Mouse (Mus musculus) frontal cortex, postnatal 25 days (tissue): ENCODE measurements around the gene Tnfrsf8.
"Not testable (repeated sequence)": the region's sequence is repeated elsewhere in the genome, so short reads cannot be mapped to it uniquely, and the experiment has no call there.

ENCODE experiments used
- DNase-seq, 2 experiments: peaks; one replicate each; pipeline ENCODE4 v3.0.0; 2022; ENCODE audit warnings: low spot score in 2 of 2

Gene Tnfrsf8

DNA sequence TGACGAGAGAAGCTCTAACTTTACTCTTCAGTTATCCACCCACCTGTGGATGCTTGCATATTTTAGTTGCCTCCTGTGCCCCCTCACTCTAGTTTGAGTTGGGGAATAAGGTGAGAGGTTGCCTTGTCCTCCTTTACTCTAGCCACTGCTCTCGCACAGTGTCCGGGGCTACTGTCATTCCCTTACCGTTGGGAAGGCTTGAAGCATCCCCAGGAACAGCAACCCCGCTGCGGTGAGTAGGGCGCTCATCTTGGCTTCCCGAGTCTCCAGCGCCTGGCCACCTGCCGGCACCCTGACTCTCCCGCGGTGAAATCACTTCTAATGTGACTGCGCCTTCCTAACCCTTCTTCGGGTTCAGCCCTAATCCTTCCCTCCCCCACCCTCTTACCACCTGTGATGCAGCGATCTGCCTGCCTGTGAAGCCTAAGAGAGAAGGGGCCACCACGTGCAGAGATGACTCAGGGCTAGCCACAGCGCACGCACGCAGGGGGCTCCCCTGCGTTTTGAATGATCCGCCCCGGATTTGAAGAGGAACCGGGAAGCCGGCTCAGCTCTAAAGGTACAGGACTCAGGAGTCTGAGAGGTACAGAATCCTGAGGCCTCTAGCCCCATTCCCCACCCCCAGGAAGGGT, at the start of gene Tnfrsf8:
Gene Tnfrsf8 (minus strand): TSS at position 329 of the 632 bp plus-strand sequence.
- no peak for DNase-seq

DNA sequence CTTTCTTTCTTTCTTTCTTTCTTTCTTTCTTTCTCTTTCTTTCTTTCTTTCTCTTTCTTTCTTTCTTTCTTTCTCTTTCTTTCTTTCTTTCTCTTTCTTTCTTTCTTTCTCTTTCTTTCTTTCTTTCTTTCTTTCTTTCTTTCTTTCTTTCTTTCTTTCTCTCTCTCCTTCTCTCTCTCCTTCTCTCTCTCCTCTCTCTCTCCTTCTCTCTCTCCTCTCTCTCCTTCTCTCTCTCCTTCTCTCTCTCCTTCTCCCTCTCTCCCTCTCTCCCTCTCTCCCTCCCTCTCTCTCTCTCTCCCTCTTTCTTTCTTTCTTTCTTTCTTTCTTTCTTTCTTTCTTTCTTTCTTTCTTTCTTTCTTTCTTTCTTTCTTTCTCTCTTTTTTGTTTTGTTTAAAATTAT, 46.7 kb upstream of the Tnfrsf8 start:
- not testable (repeated sequence) for DNase-seq

DNA sequence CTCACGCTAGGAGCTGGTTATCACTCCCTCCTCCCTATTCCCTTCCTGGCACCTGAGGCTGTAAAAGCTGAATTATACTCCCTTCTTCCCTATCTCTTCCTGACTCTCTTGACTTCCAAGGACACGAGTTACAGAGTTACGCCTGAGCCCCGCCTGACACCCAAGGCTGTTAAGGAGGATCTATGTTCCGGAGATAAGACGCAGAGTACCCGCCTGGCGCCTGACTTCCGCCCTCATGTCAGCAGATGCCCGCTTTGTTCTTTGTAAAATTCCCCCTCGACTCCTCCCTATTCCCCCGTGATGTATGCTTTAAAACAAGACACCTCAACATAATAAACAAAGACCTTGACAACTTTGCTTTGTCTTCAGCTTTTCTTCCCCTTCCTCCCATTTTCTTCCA, 46.1 kb upstream of the Tnfrsf8 start:
- DNase-seq, result no peak

DNA sequence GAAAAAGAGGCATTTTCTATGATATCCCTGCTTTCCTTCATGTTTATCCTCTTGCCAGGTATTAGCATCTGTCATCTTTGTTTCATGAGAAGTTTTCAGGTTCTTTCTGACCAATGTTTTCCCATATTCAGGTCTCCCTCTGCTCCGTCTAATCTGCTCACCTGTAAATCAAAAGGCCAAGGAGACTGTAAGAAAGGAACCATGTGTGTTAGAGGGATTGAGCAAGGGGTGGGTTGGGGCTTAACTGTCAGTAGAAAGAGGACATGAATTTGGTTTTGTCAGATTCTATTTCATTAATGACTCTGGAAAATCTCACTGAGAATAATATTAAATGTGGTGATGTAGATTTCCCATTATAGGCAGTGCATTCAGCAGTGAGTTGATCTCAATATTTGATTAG, 45.6 kb upstream of the Tnfrsf8 start:
- no peak for DNase-seq

DNA sequence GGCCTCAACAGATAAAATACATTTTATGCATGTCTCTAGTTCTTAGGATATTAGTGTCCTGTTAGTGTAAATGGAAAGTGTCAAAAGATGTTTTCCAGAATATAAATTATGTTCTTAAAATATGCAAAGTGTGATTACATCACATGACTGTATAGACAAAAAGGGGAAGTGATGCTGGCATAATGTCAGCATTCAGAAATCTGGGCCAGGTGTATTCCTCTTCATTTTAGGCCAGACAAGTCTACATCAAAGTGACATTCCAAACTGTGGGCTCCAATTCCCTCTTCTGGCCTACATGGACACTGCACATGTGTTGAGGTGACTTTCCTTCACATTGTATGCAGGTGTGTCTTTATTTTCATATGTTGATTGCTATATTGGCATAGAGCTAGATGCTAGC, 41.3 kb upstream of the Tnfrsf8 start:
- DNase-seq, result no peak

DNA sequence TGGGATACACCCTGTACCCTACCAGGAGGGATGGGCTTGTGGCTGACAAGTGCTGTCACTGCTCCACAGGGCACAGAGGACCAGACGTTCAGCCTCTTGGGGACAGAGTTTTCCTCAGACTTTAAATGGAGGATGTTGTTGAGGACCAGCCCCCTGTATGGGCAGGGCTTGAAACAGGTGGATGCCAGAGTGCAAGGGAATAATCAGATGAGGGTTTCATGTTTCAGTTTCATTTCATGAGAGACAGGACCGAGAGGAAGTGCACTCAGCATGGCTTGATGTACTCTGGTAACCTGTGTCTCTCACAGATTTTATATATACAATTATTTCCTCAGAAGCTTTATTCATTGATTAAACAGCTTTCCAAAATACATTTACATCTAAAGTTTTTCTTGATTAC, 38.9 kb upstream of the Tnfrsf8 start:
- no peak for DNase-seq

DNA sequence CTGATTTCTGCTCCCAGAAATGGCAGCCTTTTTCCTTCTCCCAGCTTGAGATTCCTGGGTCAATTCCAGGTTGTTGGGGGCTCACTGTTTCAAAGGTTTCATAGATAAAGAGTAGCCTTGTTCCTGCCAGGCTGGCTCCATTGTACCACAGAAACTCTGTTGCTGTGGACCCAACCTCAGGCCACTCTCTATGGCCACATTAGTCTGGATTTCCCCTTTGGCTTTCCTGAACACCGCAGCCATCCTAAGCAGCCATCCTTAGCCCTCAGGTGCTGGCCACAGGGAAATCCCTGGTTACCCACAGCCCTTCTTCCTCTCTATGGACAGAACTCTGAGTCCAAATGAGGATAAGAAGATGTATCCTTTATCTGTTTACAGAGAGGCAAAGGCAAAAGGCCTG, 30.0 kb upstream of the Tnfrsf8 start:
- no peak for DNase-seq

DNA sequence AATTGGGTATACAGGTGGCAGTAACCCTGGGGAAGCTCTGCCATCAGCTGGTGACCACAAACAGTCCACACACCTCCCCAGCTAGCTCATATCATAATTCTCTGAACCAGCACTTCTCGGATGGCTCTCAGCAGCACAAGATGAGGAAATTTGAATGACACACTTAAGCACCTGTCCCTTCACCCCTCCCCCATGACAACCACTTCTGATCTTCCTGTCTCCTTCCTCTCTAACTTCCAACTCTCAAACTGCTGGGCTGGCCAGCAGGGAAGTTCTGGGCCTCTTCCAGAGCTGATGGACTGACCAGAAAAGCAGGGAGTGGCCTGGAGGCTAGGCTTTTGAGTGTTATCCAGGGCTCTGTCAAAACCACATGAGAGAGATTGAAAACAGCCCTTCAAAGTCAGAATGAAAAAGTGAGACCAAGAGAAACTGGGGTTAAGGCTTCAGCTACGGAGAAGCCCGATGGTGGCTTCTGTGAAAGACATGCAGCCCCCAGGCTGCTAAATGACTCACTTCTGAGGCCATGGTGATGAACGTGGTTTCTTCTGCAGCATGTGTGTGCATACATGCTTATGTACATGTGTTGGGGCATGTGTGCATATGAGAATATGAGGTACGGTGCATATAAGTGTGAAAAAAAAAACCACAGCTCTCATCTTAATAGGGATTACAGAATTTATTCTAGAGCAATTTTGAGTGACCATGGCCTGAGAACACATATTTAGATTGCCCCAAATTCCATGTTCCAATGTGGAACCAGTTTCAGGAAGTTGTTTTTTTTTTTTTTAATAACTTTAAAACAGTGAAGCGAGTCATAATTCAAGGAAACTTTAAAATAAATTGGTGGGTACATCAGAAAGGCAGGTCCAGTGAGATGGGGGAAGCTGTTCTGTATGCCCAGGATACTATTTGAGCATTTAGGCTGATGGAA, 27.2 kb upstream of the Tnfrsf8 start:
- no peak for DNase-seq

DNA sequence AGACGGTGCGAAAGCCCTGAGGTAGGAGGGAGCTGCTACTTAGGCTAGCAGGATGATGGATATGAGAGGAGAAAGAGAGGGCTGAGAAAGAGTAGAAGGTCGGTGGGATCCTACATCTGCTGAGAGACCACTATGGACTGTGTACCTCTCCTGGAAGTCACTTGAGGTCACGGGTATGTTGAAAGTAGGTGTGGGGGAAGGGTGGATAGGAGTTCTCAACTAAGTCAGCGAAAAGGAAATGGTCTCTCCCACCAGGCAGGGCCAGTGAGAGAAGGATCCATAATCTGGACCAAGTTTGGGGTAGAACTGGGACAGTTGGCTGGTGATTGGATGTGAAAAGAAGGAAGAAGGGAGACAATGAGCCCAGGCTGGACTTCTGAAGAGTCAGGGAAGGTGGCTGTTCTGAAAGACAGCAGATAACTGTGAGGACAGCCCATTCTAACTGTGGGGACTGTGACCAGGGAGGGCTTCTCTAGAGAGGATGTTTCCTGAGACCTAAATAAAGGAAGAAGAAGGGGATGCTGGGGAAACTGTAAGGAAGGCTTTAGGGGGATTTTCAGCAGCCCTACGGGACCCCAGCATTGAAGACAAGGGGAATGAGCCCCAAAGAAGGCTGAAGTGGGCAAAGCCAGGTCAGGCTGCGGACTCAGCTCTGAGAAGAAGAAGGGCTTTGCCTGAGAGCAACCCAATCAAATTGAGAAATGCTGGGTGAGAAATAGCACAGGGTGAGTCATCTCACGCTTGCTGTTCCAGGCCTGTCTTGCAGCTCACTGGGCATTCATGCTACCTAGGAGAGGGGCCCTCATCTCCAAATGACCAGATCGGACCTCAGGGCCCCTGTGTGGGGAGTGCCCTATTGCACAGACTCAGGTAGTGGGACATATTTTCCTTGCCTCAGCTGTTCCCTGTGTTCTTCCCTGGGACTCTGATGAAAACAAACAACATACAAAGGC, 23.2 kb upstream of the Tnfrsf8 start:
- no peak for DNase-seq

DNA sequence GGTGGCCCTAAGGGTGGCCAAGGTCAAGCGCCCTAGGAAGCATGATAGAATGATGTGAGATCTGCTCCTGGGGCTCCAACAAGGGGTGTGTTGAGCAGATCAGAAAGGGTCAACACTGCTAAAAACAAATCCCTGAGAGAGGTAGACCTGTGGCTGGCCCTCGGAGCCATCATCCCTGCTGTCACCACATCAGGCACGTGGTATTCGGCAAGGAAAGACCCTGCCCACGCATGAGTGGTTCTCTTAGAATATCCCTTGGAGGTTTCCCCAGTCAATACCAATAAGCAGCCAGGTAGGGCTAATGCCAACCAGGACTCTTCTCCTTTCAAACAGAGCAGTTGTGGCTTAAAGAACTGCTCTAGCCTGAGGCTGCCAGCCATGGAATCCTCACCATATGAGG, 21.6 kb upstream of the Tnfrsf8 start:
- DNase-seq, result no peak

DNA sequence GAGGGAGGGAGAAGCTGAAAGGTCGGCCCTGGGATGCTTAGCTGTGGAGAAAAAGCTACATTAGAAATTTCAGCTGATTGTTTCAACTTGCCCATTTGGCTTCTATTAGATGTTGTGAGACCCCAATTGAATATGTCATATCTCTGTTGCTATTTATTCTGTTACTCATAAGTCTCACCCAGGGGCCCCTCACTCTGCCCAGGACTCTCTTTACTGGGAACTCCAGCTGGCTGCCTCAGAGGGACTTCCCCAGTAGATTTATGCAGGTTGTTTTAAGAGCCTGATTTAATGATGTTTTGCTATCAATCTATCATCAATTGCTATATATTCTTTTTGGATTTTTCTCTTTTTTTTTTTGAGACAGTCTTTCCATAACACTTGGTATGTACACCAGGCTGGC, 21.1 kb upstream of the Tnfrsf8 start:
- DNase-seq, result no peak

DNA sequence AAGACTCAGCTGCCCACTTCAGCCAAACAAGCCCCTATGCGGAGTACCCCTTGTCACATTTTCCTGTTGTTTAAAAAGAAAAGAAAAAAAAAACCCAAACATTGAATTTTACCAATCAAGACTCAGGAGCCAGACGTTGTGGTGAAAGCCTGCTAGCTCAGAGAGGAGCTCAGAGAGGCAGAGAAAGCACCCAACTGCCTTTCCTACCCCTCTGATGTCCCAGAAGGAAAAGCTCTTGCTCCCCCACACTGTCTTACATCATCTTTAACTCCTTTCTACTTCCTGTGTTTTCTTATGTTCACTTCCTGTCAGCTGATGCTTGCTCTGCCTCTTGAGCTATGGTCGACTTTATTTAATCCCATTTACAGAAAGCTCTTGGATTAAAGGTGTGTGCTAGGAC, 8.7 kb upstream of the Tnfrsf8 start:
- no peak for DNase-seq

DNA sequence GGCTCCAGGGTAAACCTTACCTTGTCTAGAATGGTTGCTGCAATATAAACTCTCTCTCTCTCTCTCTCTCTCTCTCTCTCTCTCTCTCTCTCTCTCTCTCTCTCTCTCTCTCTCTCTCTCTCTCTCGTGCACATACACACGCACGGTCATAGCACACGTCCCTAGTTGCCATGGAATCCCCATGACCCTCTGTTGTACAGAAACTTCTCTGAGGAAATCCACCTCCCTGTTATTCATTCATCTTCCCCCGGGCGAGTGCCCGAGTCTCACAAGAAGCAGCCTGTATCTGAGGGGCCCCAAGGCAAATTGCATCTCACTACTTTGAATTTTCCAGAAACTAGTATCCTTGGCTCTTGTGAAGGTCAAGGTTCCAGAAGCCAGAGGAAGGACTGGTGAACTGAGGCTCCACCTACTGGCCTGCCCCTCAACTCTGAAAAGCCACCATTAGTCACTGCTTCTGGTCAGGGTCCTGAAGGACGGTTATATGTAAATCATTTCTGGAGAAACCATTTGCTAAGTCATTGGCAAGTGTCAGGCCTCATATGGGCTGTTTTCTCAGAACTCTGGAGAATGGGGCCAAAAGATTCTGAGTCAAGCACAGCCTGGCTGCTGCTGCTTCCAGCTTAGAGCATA, 8.1 kb upstream of the Tnfrsf8 start:
- DNase-seq, result no peak

DNA sequence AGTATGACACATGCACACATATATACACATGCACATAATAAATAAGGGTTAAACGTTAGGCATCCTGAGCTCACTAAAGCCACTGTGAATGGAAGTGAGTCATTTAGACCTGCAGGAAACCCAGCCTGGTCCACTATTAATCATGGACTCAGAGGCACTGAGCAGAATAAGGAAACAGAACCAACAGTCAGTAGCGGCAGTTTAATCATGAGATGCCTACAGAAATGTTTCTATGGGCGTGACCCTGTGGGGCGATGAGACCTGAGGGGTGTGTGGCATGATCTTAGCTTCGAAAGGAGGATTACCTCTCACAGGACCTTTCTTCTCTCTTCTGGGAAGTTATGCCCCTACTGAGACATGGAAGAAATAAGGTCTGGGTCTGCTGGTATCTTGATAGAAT, 7.2 kb upstream of the Tnfrsf8 start:
- no peak for DNase-seq

DNA sequence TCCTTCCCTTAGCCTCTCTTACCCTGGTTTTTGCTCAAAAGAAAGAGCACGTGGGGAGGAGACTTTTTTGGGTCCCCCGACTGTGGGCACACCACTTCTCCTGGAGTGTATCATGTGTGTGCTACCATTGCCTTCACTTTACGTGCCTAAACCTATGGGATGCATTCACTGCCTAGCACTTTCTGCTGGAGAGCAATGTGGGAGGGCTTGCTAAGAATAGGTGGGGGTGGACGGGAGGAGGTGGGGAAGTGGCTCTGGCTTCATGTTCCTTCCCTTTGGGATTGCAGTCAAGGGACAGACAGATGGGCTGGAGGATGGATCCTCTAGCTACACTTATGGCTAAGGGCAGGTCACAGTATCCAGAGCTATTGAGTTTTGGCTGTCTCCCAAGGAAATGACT, 5.7 kb upstream of the Tnfrsf8 start:
- no peak for DNase-seq

DNA sequence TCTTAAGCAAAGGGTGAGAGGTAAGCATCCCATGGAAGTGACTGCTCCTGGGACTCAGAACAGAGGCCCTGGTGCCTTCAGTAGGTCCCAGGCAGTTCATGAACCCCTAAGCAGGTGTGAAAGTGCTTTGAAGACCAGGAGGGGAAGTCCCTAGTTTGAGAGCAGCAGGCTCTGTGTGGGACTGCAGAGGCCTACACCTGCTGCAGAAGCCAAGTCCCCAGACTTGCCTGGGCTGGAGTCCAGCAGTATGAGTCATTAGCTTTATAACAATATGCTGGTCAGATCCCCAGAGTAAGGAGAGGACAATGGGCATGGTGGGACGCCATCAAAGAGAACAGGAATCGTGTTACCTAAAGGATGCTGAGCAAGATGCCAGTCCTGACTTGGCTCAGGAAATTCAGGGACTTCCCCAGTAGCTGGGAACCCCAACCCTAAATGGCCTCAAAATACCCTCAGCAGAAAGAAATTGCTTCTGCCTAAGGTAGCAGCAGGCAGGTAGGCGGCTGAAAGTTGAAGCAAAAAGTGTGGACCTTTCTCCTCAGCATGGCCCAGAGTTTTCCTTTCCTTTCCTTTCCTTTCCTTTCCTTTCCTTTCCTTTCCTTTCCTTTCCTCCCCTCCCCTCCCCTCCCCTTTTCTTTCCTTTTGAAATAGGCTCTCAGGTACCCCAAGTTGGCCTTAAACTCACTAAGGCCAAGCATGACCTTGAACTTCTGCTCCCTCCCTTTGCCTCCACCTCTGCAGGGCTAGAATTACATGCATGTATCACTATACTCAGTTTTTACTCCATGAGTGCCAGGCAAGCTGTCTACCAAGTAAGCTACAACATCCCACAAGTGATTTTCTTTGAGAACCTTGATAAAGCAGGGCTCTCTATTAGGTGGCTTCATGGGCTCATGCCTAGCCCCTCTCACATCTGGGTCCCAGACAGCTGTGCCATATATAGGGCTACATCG, 4.6 kb upstream of the Tnfrsf8 start:
- no peak for DNase-seq

DNA sequence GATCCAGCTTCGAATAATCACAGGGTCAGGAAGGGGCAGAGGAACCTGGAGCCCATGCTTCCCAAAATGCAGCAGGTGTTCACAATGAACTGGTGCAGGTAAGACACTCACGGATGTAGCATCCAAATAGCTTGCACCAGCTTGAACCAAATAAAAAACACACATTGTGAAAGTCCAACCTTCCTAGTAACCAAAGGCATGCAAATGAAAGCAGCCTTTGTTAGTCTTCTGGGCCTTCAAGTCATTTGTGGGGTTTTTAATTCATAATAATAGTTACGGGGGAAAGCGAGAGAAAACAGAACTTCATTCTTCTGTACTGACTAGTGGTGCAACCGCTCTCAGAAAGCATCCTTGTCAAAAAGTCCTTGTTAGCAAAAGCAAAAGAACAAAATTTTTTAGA, 1.7 kb upstream of the Tnfrsf8 start:
- DNase-seq, result no peak

DNA sequence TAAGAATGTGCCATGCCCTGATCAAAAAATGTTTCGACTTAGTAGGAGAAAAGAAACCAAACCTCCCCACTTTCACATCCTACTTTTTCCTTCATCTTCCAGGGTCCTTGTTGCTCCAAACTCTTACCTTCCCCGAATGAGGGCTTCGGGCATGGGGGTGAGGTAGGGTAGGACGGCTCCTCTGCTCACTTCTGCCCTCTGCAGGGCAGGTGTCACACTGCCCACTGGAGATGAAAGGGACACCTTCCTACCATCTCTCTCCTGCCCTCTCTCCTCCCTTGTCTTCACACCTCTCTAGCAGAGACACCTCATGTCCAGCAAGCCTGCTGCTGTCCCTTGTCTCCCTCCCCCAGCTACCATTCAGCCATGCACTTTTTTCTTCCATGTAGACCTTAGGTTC, 998 bp downstream of the Tnfrsf8 start:
- DNase-seq, result no peak

DNA sequence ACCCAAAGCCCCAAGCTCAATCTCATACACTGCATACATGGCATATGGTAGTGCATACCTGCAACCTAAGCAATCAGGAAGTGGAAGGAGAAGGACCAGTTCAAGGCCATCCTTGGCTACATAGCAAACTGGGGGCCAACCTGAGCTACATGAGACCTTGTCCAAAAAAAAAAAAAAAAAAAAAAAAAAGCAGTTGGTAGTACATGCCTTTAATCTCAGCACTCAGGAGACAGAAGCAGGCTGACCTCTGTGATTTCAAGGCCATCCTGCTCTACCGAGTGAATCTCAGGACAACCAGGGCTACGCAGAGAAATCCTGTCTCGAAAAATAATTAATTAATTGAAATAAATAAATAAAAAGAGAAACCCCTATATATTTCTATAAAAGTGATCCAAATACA, 1.7 kb downstream of the Tnfrsf8 start:
- DNase-seq, result no peak

DNA sequence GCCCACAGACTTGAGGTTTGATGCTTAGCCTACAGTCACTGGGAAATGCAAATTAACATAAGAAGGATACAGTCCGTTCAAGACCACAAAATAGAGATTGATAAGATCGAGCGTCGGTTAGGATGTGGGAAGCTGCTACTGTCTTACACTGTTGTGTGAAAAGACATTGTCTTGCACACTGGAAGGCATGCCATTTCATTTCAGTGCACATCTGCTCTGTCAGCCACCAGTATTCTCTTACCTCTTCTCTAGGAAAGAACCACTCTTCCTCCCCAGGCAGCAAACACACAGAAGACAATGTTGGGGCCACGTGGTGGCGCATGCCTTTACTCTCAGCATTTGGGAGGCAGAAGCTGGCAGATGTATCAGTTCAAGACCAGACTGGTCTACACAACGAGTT, 2.4 kb downstream of the Tnfrsf8 start:
- no peak for DNase-seq

DNA sequence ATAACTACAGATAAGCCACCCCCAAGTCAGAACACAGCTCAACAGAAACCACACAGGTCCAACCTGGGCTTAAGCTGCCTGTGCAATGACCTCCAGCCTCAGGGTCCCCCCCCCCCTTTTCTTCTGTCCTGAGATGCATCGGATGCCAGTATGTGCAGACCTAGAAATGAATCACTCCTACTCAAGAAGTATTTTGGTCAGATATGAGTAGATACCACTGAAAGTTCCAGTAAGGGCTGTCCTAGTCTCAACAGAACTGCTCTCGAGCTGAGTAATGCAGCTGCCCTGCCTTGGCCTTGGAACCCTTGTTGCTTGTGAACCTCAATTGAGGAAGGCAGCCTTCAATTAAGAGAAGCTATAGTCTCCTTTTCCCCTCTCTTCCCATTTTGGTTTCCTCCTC, 4.1 kb downstream of the Tnfrsf8 start:
- DNase-seq, result no peak
